Mouse (Mus musculus): ENCODE results near the gene Slfn4. TPM values are rescaled to one million over a fixed set of nuclear protein-coding genes. Genes with fewer than 3 reads are reported as not detected.
A peak's percentile ranks its signal among the peaks of the same experiment; 100 is the strongest.
"Not testable (repeated sequence)": the region's sequence is repeated elsewhere in the genome, so short reads cannot be mapped to it uniquely, and the experiment has no call there.

The Slfn4 gene
- not detected in 2 replicates for polyA plus RNA-seq (2014; fragmentation: Nextera tagmentation; extraction: Ambion mirVana)

DNA sequence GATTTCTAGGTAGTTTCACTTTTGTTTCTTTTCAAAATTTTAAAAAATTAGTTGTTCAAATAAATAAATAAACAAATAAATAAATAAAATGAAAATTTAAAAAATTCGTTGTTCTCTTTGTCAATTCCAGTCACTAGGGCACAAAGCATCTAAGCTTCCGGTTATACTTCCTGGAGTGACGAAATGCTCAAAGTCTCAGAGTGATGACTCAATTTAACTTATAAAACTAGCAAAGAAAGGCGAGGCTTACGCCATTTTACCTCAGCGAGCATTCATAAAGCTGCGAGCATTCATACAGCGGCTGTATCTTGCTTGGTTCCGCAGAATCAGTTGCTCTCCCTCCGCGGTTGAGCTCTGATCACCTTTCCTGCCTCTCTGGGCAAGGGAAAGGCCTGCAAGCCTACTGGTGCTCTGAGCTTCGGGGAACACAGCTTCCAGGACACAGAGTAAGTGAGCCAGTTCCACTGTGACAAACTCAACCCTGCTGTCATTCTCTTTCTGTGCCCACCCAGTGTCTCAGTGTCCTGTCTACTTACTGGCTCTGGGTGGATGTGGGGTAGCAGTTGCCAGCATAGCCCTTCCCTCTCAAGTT is at the start of gene Slfn4:
Gene Slfn4 (plus strand): TSS at position 239 of the 592 bp plus-strand sequence.
- ATAC-seq (ENCODE audit: low FRiP score) (no peak), DNase-seq (ENCODE audit: low spot score, missing footprints) (peak; percentile 68)
- Histone ChIP-seq H3K27ac (ENCODE audit: low read depth, low read length) (no peak within 1 kb of the TSS), H3K36me3 (ENCODE audit: control insufficient read depth, insufficient read depth, low read length) (no peaks in the 10 kb centered on the region), H3K4me3 (ENCODE audit: low read depth, low read length) (no peak within 1 kb of the TSS), H3K9ac (ENCODE audit: low read length) (no peak within 1 kb of the TSS), H3K4me2 (no peak within 1 kb of the TSS), H3K27me3 (ENCODE audit: control insufficient read depth, insufficient read depth, low read length) (no peaks in the 10 kb centered on the region), H3K9me3 (ENCODE audit: control insufficient read depth, low read length) (no peaks in the 10 kb centered on the region), H3K4me1 (ENCODE audit: control insufficient read depth, insufficient read depth, low read length) (no peaks in the 10 kb centered on the region)
- 83% methylated on average over 12 of the region's 12 CpGs for WGBS

DNA sequence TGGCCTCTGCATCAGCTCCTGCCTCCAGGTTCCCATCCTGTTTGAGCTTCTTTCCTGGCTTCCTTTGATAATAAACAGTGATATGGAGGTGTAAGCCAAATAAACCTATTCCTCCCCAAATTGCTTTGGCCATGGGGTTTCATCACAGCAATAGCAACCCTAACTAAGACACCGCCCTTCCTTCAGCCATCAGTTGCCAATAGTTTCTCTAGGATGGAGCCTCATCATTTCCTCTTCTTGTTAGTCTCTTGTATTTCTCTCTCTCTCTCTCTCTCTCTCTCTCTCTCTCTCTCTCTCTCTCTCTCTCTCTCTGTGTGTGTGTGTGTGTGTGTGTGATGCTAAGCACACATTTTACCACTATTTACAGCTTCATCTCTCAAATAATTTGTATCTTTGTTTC is 49.4 kb upstream of the Slfn4 start:
- not testable (repeated sequence) for H3K4me1 ChIP-seq (ENCODE audit: control insufficient read depth, insufficient read depth, low read length); ATAC-seq (ENCODE audit: low FRiP score); H3K36me3 ChIP-seq (ENCODE audit: control insufficient read depth, insufficient read depth, low read length); H3K4me2 ChIP-seq; H3K9ac ChIP-seq (ENCODE audit: low read length); H3K27ac ChIP-seq (ENCODE audit: low read depth, low read length); H3K9me3 ChIP-seq (ENCODE audit: control insufficient read depth, low read length); H3K27me3 ChIP-seq (ENCODE audit: control insufficient read depth, insufficient read depth, low read length); H3K4me3 ChIP-seq (ENCODE audit: low read depth, low read length); DNase-seq (ENCODE audit: low spot score, missing footprints)
- no CpG with 5 or more reads among the region's 1 CpGs for WGBS

DNA sequence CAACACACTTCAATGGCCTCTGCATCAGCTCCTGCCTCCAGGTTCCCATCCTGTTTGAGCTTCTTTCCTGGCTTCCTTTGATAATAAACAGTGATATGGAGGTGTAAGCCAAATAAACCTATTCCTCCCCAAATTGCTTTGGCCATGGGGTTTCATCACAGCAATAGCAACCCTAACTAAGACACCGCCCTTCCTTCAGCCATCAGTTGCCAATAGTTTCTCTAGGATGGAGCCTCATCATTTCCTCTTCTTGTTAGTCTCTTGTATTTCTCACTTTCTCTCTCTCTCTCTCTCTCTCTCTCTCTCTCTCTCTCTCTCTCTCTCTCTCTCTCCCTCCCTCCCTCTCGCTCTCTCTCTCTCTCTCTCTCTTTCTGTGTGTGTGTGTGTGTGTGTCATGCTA is 37.7 kb upstream of the Slfn4 start:
- not testable (repeated sequence) for ATAC-seq (ENCODE audit: low FRiP score); H3K4me2 ChIP-seq; DNase-seq (ENCODE audit: low spot score, missing footprints); H3K36me3 ChIP-seq (ENCODE audit: control insufficient read depth, insufficient read depth, low read length); H3K27ac ChIP-seq (ENCODE audit: low read depth, low read length); H3K4me3 ChIP-seq (ENCODE audit: low read depth, low read length); H3K27me3 ChIP-seq (ENCODE audit: control insufficient read depth, insufficient read depth, low read length); H3K4me1 ChIP-seq (ENCODE audit: control insufficient read depth, insufficient read depth, low read length); H3K9me3 ChIP-seq (ENCODE audit: control insufficient read depth, low read length); H3K9ac ChIP-seq (ENCODE audit: low read length)
- 88% methylated on average over 1 of the region's 2 CpGs for WGBS

GRCm38 (mm10) chr11:83148939-83149338 is 26.0 kb upstream of the Slfn4 start:
- not testable (repeated sequence) for ATAC-seq (ENCODE audit: low FRiP score); H3K36me3 ChIP-seq (ENCODE audit: control insufficient read depth, insufficient read depth, low read length)

GRCm38 (mm10) chr11:83191134-83191893 is 16.3 kb downstream of the Slfn4 start, which contains the start of gene Slfn3:
Gene Slfn3 (plus strand): TSS chr11:83191330.
- 88% methylated on average over 12 of the region's 12 CpGs for WGBS
- H3K4me3 ChIP-seq (ENCODE audit: low read depth, low read length), result no peak within 1 kb of the TSS
- H3K9me3 ChIP-seq (ENCODE audit: control insufficient read depth, low read length), result no peaks in the 10 kb centered on the region
- no peak within 1 kb of the TSS for H3K27ac ChIP-seq (ENCODE audit: low read depth, low read length)
- no peak within 1 kb of the TSS for H3K4me2 ChIP-seq
- no peaks in the 10 kb centered on the region for H3K4me1 ChIP-seq (ENCODE audit: control insufficient read depth, insufficient read depth, low read length)
- no peak for ATAC-seq (ENCODE audit: low FRiP score)
- H3K27me3 ChIP-seq (ENCODE audit: control insufficient read depth, insufficient read depth, low read length), result no peaks in the 10 kb centered on the region
- peak; percentile 70 for DNase-seq (ENCODE audit: low spot score, missing footprints)
- no peaks in the 10 kb centered on the region for H3K36me3 ChIP-seq (ENCODE audit: control insufficient read depth, insufficient read depth, low read length)
- H3K9ac ChIP-seq (ENCODE audit: low read length), result no peak within 1 kb of the TSS

More at GRCm38 (mm10) chr11:83148939-83149338, 26.0 kb upstream of the Slfn4 start:
- not testable (repeated sequence) for H3K4me2 ChIP-seq; H3K27me3 ChIP-seq (ENCODE audit: control insufficient read depth, insufficient read depth, low read length); H3K9ac ChIP-seq (ENCODE audit: low read length); H3K9me3 ChIP-seq (ENCODE audit: control insufficient read depth, low read length); H3K4me3 ChIP-seq (ENCODE audit: low read depth, low read length); H3K4me1 ChIP-seq (ENCODE audit: control insufficient read depth, insufficient read depth, low read length); H3K27ac ChIP-seq (ENCODE audit: low read depth, low read length); DNase-seq (ENCODE audit: low spot score, missing footprints)
- no CpG with 5 or more reads among the region's 1 CpGs for WGBS

GRCm38 (mm10) chr11:83192001-83192400 is 17.0 kb downstream of the Slfn4 start:
- Histone ChIP-seq H3K4me2 (no peak overlapping the region), H3K4me3 (ENCODE audit: low read depth, low read length) (no peak overlapping the region), H3K9me3 (ENCODE audit: control insufficient read depth, low read length) (no peaks in the 10 kb centered on the region), H3K27ac (ENCODE audit: low read depth, low read length) (no peak overlapping the region), H3K9ac (ENCODE audit: low read length) (no peak overlapping the region), H3K27me3 (ENCODE audit: control insufficient read depth, insufficient read depth, low read length) (no peaks in the 10 kb centered on the region), H3K36me3 (ENCODE audit: control insufficient read depth, insufficient read depth, low read length) (no peaks in the 10 kb centered on the region), H3K4me1 (ENCODE audit: control insufficient read depth, insufficient read depth, low read length) (no peaks in the 10 kb centered on the region)
- DNase-seq (ENCODE audit: low spot score, missing footprints) (peak; percentile 82), ATAC-seq (ENCODE audit: low FRiP score) (no peak)
- 67% methylated on average over 3 of the region's 3 CpGs for WGBS

DNA sequence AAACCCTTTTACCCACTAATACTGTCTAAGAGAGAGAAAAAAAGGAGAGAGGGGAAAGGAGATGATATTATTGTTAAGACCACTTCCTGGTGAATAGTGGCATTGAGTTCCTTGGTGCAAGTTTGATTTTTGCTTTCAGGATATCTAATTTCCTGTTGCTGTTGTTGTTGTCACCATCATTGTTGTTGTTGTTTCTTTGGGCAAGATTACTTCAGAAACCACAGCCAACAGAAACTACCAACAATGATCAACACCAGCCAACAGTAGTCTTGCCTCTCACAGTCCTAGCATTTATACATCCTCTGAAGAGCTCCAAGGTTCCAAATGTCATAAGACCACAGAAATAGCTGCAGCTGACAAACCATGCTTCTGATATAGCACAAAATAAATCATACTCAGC is 30.0 kb downstream of the Slfn4 start:
- DNase-seq (ENCODE audit: low spot score, missing footprints), result no peak
- ATAC-seq (ENCODE audit: low FRiP score), result no peak
- Histone ChIP-seq H3K27me3 (ENCODE audit: control insufficient read depth, insufficient read depth, low read length) (no peaks in the 10 kb centered on the region), H3K9me3 (ENCODE audit: control insufficient read depth, low read length) (no peaks in the 10 kb centered on the region), H3K4me1 (ENCODE audit: control insufficient read depth, insufficient read depth, low read length) (no peaks in the 10 kb centered on the region), H3K4me2 (no peak overlapping the region), H3K9ac (ENCODE audit: low read length) (no peak overlapping the region), H3K27ac (ENCODE audit: low read depth, low read length) (no peak overlapping the region), H3K36me3 (ENCODE audit: control insufficient read depth, insufficient read depth, low read length) (no peaks in the 10 kb centered on the region), H3K4me3 (ENCODE audit: low read depth, low read length) (no peak overlapping the region)

DNA sequence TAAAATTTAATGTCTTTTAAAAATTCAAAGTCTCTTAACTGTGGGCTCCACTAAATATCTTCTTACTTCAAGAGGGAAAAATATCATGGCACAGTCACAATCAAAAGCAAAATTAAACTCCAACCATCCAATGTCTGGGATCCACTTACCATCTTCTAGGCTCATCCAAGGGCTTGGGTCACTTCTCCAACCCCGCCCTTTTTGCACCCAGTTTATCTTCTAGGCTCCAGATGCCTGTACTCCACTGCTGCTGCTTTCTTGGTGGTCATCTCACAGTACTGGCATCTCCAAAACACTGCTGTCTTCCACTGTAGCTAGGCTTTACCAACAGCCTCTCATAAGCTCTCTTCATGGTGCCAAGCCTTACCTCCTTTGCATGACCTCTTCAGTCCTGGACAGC is 41.1 kb downstream of the Slfn4 start:
- 61% methylated on average over 1 of the region's 1 CpGs for WGBS
- no peak overlapping the region for H3K4me3 ChIP-seq (ENCODE audit: low read depth, low read length)

GRCm38 (mm10) chr11:83221328-83221877 is 46.4 kb downstream of the Slfn4 start:
- no peaks in the 10 kb centered on the region for H3K36me3 ChIP-seq (ENCODE audit: control insufficient read depth, insufficient read depth, low read length)
- H3K9me3 ChIP-seq (ENCODE audit: control insufficient read depth, low read length), result no peaks in the 10 kb centered on the region
- H3K4me2 ChIP-seq, result no peak overlapping the region
- H3K27ac ChIP-seq (ENCODE audit: low read depth, low read length), result no peak overlapping the region
- H3K9ac ChIP-seq (ENCODE audit: low read length), result no peak overlapping the region
- no peak overlapping the region for H3K4me3 ChIP-seq (ENCODE audit: low read depth, low read length)
- WGBS, result 79% methylated on average over 1 of the region's 1 CpGs
- H3K27me3 ChIP-seq (ENCODE audit: control insufficient read depth, insufficient read depth, low read length), result no peaks in the 10 kb centered on the region
- ATAC-seq (ENCODE audit: low FRiP score) (no peak), DNase-seq (ENCODE audit: low spot score, missing footprints) (no peak)
- H3K4me1 ChIP-seq (ENCODE audit: control insufficient read depth, insufficient read depth, low read length), result no peaks in the 10 kb centered on the region

More for the DNA sequence above, 41.1 kb downstream of the Slfn4 start:
- ATAC-seq (ENCODE audit: low FRiP score) (no peak), DNase-seq (ENCODE audit: low spot score, missing footprints) (no peak)
- no peak overlapping the region for H3K9ac ChIP-seq (ENCODE audit: low read length)
- no peaks in the 10 kb centered on the region for H3K4me1 ChIP-seq (ENCODE audit: control insufficient read depth, insufficient read depth, low read length)
- no peaks in the 10 kb centered on the region for H3K9me3 ChIP-seq (ENCODE audit: control insufficient read depth, low read length)
- no peak overlapping the region for H3K27ac ChIP-seq (ENCODE audit: low read depth, low read length)
- H3K4me2 ChIP-seq, result no peak overlapping the region
- no peaks in the 10 kb centered on the region for H3K27me3 ChIP-seq (ENCODE audit: control insufficient read depth, insufficient read depth, low read length)
- H3K36me3 ChIP-seq (ENCODE audit: control insufficient read depth, insufficient read depth, low read length), result no peaks in the 10 kb centered on the region

Data from midbrain, embryonic 11.5 days (tissue).